In genomic region chr16:25066822-25067221, GRCm38 (mm10) we compare ENCODE assay signal across 11 mouse cellular contexts.
DNase-seq lines count a peak whose midpoint lies in the region; ATAC-seq and TF ChIP-seq lines count a peak whose summit lies in the region.
"Had no signal": no experiment of that assay in that cellular context is flagged by ENCODE, and none has a peak within 500 bp of the region (broad histone marks: within the 10 kb centered on the region; RNA-seq: fewer than 3 reads in every experiment).

No protein-coding gene starts in this region.

- H3K79me3 ChIP-seq in C2C12 (ENCODE audit: low read depth): no peaks in the 10 kb centered on the region

- no peak overlapping the region for H3K27ac ChIP-seq in kidney, embryonic 16.5 days (ENCODE audit: low read length)
- H3K27ac ChIP-seq: liver, embryonic 14.5 days; midbrain, embryonic 10.5 days had no signal

- no peak overlapping the region for H3K4me3 ChIP-seq in kidney, embryonic 16.5 days (ENCODE audit: low read length)
- H3K4me3 ChIP-seq in C2C12 (ENCODE audit: insufficient read depth, poor library complexity, severe bottlenecking): no peak overlapping the region
- H3K4me3 ChIP-seq: midbrain, embryonic 10.5 days had no signal

- no peaks in the 10 kb centered on the region for H3K27me3 ChIP-seq in kidney, embryonic 16.5 days (ENCODE audit: insufficient read depth, low read length)
- no peaks in the 10 kb centered on the region for H3K27me3 ChIP-seq in C2C12 (ENCODE audit: control insufficient read depth, insufficient read depth, insufficient read length)

- 29% methylated on average over 7 of the region's 7 CpGs for WGBS in kidney, embryonic 16.5 days

- H3K4me1 ChIP-seq in kidney, embryonic 16.5 days (ENCODE audit: insufficient read depth, low read length): peaks cover 17% of the 10 kb centered on the region

- peak; percentile 32 for DNase-seq in embryo, embryonic 10.5 days (ENCODE audit: low spot score)
- DNase-seq in embryo, embryonic 9.5 days (ENCODE audit: extremely low spot score): no peak
- peak; percentile 49 for DNase-seq in kidney, adult 9 months
- peak; percentile 62 for DNase-seq in lung, postnatal 10 days
- no peak for DNase-seq in adrenal gland, adult 18-20 months (ENCODE audit: low spot score in 2 of 2)
- DNase-seq: right cerebral cortex, postnatal 4 days had no signal

- TF ChIP-seq CTCF in C2C12 (IDR thresholded peaks at IDR 0.05; ENCODE audit: control insufficient read depth, insufficient read depth, insufficient read length): no peak

- no peak overlapping the region for H3K9ac ChIP-seq in kidney, embryonic 16.5 days (replicated peaks; ENCODE audit: low read length)
- H3K9ac ChIP-seq: liver, embryonic 14.5 days had no signal

- H3ac ChIP-seq in C2C12 (ENCODE audit: control insufficient read depth, insufficient read length, low read depth): no peak overlapping the region

- no peaks in the 10 kb centered on the region for H3K9me3 ChIP-seq in kidney, embryonic 16.5 days (ENCODE audit: low read length)
- H3K9me3 ChIP-seq: midbrain, embryonic 10.5 days had no signal

- H3K4me2 ChIP-seq in kidney, embryonic 16.5 days (replicated peaks; ENCODE audit: low read depth, low read length): no peak overlapping the region

- no peak for ATAC-seq in kidney, embryonic 16.5 days (ENCODE audit: low FRiP score, low TSS enrichment)
- no peak for ATAC-seq in CD4-positive, CD25-positive, alpha-beta regulatory T cell, adult 4 months

- no peaks in the 10 kb centered on the region for H3K79me2 ChIP-seq in C2C12 (ENCODE audit: control insufficient read depth, insufficient read depth)

- H3K36me3 ChIP-seq in kidney, embryonic 16.5 days (ENCODE audit: insufficient read depth, low read length): no peaks in the 10 kb centered on the region
- H3K36me3 ChIP-seq in C2C12 (ENCODE audit: control insufficient read depth, insufficient read depth): no peaks in the 10 kb centered on the region
- H3K36me3 ChIP-seq: midbrain, embryonic 10.5 days had no signal

TF ChIP-seq in C2C12, 6 proteins besides CTCF, POLR2A, EP300 and RAD21:
- no peak for TF ChIP-seq CEBPB (IDR thresholded peaks at IDR 0.05; ENCODE audit: low read depth)
- TF ChIP-seq MYOD1 (IDR thresholded peaks at IDR 0.05; ENCODE audit: control insufficient read depth, insufficient read length, low read depth): peak; percentile 35

Comparison
In these comparisons a context has a peak if more than half of its experiments do, and no peak if none do; other contexts are left out.
1. DNase-seq: peak in embryo, embryonic 10.5 days (single experiment), kidney, adult 9 months (single experiment) and lung, postnatal 10 days (single experiment); none in embryo, embryonic 9.5 days (single experiment) and adrenal gland, adult 18-20 months (0 of 2).